Mouse (Mus musculus): Measurements from ENCODE around the gene Map3k4.

Gene Map3k4

GRCm38 (mm10) chr17:12318663-12319201, at the start of gene Map3k4:
Gene Map3k4 (minus strand): TSS chr17:12318796.
- DNase-seq, result peak; percentile 92

DNA sequence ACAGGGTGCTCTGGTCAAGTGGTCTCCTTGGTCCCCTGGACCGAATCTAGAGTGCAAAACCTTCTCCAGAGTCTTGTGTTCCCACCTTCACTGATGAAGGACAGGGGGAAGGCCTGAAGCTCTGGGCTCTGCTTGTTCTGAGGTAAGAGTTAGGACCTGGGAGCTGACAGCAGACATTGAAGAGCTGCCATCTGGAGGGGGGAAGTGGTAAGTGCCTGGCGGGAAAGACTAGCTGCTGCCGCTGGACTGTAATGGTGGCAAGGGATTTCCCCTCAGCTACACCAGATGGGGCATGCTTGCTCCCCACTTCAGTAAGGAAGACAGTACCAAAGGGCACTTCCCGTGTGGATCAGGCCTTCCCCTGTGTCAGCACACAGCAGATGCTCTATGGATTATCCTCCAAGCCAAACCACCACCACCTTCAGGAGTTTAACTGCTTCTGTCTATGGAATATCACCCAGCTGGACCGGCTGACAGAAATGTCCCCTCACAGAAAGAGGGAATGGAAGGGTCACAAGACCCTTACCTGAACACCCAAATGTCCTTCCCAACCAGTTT, 48.9 kb upstream of the Map3k4 start:
- peak; percentile 42 for DNase-seq

GRCm38 (mm10) chr17:12364426-12364735, 45.8 kb upstream of the Map3k4 start:
- peak; percentile 76 for DNase-seq

DNA sequence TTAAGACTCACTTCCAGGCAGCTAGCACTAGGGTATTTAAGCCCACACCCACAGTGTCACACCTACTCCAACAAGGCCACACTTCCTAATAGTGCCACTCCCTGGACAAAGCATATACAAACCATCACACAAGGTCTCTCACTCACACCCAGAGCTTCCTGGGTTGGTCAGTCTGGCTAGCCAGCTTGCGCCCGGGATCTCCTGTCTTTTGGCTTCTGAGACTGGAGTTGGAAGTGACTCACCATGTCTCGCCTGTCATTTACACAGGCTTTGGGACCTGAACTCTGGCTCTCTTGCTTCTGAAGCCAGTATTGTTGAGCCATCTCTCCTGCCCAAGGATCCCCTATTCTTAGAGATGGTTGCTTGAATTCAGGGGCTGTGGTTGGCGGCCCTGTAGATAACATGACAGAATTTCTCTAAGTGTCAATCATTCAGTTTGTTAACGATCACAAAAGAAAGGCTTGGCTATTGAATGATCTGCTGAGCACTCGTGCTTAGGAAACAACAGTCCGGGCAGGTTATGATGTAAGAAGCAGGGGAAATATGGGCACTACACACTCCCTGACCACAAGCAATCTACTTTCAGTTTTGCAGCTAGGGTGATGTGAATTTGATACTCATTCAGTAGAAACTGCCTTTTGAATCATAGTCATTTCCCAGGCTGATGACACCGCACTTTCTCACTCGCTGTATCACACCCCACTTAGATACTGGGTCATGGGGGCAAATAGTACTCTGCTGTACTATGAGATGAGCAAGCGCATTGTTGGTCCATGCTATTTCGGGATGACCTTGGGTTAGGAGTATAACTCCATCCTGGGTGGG, 45.2 kb upstream of the Map3k4 start:
- no peak for DNase-seq

GRCm38 (mm10) chr17:12359876-12360275, 41.3 kb upstream of the Map3k4 start:
- no peak for DNase-seq

DNA sequence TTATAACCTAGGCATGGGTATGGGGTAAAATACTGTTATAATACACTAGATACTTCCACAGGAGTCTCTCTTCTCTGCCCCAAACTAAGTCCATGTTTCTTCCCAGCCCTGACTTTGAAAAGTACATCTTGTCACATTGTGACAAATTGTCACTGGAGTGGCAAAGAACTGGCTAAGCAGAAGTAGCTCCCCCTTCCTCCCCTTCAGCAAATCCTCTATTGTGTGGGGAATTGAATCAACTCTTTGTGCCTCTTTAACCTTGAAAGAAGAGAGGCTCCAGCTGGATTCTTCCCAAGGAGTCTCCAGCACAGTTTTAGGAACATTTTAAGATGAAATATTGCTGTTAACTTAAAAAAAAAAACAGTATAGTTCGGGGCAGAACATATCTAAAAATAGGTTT, 34.2 kb upstream of the Map3k4 start:
- no peak for DNase-seq

- no peak for DNase-seq
These were observed 33.0 kb upstream of the Map3k4 start for GRCm38 (mm10) chr17:12351564-12351963.

GRCm38 (mm10) chr17:12347462-12347861, 28.9 kb upstream of the Map3k4 start:
- no peak for DNase-seq

- DNase-seq, result no peak
These were observed 25.2 kb upstream of the Map3k4 start for GRCm38 (mm10) chr17:12343702-12344376.

DNA sequence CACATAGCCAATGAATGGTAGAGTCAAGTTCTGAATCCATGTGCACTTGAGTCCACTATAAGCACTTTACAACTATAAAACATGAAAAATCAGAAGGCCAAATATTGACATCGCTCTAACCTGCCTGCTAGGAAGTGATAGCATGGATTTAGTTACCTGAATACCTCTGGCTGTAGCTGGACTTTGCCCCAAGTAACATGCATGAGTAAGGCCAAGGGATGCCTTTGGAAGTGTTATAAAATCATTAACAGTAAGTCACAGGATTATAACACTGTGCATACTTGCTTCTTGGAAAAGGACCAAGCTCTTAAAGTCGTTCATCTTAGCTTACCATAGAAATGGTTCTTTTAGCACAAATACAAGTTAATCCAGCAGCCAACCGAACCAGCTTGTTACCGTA, 18.6 kb upstream of the Map3k4 start:
- no peak for DNase-seq

DNA sequence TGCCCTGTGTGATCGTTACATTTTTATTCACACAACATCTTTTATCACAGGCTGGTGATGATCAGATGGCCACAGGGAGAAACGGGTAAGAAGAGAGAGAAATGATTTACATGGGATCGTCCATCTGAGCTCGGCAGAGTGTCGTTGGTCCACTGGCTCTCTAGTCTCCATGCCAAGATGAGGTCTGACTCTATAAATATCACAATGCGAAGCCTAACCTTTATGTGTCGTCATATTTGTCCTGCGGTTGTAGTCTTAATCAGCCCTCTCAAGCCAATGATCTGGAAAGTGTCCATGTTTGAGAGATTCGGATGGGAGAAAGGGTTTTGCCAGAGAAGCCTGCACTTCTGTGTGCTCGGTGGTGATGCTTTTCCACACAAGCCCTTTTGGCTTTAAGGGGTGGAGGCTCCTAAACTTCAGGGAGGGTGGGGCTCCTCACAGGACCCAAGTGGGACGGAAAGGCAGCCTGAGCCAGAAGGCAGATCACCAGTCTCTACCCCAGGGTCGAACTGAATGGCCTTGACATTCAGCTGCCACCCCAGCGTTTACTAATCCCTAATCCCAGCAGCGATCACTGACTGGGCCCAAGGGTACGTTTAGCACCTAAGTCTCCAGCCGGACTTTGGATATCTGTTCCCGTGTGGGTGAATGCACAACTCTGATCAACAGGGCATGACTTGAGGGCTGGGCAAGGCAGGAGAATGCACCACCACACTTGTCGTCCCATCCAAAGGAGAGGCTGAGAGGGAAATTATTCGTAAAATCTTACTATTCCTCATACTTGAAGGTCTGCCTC, 17.7 kb upstream of the Map3k4 start:
- no peak for DNase-seq

DNA sequence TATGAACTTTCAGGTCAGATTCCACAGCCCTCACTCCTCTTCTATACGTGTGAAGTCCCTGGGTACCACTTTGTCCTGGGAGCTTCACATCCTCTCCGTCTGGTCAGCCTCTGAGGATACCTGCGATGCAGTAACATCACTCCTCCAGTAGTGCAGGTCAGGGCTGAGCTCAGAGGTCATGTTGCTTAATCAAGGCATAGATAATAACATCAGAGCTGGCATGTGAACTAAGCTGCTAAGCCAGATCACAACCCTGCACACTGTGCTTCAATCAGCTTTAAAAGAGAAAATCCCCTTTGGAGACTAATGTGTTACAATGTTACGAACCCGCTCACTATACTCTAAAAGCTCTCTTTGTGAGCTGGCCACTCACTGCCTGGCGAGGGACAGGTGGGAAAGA, 16.5 kb upstream of the Map3k4 start:
- DNase-seq, result no peak

DNA sequence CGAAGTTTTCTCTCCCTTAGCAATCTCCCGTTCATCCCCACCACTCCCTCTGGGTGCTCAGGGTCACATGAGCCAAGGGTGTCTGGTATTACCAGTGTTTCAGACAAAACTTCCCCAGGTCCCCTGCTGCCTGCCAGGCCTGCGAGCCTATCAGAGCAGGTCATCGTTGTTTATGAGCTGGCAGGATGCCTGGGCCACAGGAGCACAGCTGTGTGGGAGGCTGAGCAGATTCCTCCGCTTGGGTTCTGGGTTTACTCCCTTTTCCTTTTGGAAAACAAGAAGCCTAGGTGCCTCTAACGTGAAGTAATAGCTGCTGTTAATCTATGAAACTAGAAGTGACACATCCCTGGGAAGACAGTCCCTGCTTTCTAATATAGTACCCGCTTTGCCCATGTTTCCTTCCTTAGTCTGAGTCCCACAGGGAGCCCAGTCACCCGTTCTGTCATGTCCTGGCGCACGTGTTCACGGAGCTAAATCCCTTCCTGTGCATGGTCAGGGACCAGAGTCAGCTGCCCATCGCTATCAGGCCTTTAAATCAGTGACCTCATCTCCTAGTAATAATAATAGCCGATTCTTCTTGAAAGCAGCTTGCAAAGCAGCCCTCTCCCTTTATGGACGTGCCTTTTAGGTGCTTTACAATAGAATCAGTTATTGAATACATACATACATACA, 9.4 kb upstream of the Map3k4 start:
- no peak for DNase-seq

GRCm38 (mm10) chr17:12319786-12320185, 1.2 kb upstream of the Map3k4 start:
- no peak for DNase-seq

- no peak for DNase-seq
These were observed 493 bp downstream of the Map3k4 start for GRCm38 (mm10) chr17:12317954-12318651.

DNA sequence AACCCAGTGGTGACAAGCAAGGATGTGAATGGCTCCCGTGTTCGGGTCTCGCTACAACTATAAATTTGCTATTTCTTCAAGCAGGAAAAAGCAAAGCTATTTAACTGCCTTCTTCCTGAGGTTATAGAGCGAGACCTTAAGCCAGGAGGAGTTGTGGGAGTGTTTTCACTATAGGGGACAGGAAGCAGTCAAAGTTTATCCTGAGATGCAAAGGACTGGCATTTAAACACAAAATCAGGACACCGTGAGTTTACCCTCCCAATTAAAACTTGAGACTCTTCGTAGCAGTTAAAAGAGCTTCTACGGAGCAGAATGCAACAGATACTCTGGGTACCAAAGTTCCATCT, 1.0 kb downstream of the Map3k4 start:
- no peak for DNase-seq

DNA sequence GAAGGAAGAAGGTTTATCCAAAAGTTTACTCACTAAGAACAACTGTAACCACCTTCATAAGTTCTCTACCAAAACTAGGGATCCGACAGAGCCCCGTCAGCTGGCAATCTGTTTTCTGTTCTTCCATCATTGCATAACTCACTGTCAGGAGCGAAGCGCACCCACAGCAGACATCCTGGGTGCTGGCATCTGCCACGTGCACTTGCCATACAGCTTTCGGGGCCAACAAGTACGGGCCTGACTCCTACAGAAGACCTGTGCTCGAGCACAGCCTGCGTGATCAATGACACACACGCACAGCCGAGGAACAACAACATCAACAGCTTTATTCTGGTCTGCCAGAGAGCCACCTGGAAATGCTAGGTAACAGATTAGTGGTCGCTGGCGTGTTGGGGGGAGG, 2.3 kb downstream of the Map3k4 start:
- DNase-seq, result peak; percentile 85

DNA sequence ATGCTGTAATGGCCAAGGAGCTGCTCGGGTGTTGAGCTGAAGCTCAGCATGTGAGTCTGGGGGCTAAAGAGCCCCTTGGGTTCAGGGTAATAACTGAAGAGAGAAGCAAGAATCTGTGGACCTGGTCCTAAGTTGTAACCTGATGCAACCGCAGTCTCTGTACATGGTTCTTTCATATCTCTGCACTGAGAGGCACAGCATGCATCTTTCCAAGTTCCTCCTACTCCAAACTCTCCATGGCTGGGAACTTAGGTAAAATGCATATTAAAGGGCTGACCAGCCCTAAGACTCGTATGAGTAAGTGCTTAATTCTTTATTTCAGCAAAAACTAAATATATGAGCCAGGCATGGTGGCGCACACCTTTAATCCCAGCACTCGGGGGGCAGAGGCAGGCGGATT, 6.3 kb downstream of the Map3k4 start:
- DNase-seq, result no peak

GRCm38 (mm10) chr17:12309493-12309892, 9.1 kb downstream of the Map3k4 start:
- no peak for DNase-seq

DNA sequence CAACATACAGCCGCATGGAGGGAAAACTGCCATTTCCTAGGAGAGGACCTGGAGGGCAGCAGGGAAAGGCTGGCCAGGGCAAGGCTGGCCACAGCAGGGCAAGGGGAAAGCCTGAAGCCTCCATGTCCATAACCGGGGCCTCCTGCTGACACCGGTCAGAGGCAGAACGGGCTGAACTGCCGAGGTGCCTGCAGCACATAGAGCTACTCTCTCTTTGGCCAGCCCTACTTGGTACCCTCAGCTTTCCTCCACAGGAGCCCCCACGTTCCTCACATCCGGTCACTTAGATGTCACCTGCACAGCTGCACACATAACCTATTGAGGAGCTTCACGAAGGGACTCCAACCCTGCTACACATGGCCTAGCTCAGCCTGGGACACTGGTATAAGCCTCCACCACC, 9.5 kb downstream of the Map3k4 start:
- DNase-seq, result no peak

DNA sequence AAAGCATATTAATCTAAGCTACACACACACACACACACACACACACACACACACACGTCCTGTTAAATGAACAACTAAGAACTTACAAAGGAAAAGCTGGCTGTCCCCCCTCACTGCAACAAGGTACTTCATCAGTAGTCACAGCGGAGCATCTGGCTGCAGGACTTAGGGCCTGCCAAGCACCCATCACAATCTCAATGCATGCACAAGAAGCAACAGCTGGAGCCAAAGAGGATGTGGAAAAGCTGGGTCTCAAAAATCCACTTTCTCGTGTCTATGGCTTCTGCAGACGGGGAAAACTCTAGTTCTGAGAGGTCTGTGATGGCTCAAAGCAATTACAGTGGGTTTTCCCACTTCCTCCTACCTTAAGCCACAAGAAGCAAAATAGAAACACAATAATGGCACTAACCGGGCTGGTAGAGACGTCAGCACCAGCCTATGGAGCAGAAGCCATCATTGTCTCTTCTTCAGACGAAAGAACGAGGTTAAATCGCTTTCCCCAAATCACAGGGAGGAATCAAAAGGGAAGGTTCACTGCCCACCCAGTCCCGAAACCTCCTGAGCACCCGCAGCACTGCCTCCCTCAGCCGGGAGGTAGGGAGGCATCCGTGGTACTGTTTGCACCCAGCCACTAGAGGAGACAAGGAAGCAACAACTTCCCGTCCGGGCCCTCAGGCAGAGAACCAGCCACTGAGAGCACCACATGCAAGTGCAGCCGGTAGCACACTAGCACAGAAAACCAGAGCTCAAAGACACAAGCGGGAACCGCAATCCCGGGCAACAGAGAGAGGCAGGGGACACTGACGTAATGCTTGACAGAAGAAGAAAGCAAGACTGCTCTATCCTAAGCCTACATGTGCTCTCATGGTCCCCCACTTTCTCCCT, 11.1 kb downstream of the Map3k4 start:
- DNase-seq, result peak; percentile 37
